Mouse (Mus musculus) bone marrow macrophage, adult 2 months (primary cell): ENCODE measurements around the gene Rbl1. TPM values are rescaled to one million over a fixed set of nuclear protein-coding genes. Genes with fewer than 3 reads are reported as not detected.

Experiments
- H3K27ac ChIP-seq: 2 replicates; pipeline ENCODE4 v1.5.1; 2012; ENCODE audit warnings: low read depth, low read length; ENCODE audit not compliant: insufficient read depth
- H3K4me1 ChIP-seq: 2 replicates; pipeline ENCODE4 v1.6.1; 2012; ENCODE audit warnings: low read length; ENCODE audit not compliant: control insufficient read depth, insufficient read depth
- H3K4me3 ChIP-seq: 2 replicates; pipeline ENCODE4 v1.5.1; 2012; ENCODE audit warnings: mild to moderate bottlenecking, low read length, moderate library complexity; ENCODE audit not compliant: insufficient read depth
- CTCF ChIP-seq: IDR thresholded peaks from 2 replicates; pipeline ENCODE4 v1.5.1; 2012; ENCODE audit warnings: low read depth, mild to moderate bottlenecking, low read length, moderate library complexity
- POLR2A ChIP-seq: IDR thresholded peaks from 2 replicates; pipeline ENCODE4 v1.6.1; 2012; ENCODE audit warnings: mild to moderate bottlenecking, low read depth, low read length, borderline replicate concordance
- polyA plus RNA-seq: library from polyadenylated mRNA; stranded (reverse); fragments of >200 nt; gene quantifications from 2 replicates; pipeline ENCODE4 v1.2.4, GENCODE M21; 2012; ENCODE audit not compliant: missing spikeins, insufficient read depth, insufficient read length

The Rbl1 gene
- polyA plus RNA-seq, 1 experiment = 26.6 TPM

DNA sequence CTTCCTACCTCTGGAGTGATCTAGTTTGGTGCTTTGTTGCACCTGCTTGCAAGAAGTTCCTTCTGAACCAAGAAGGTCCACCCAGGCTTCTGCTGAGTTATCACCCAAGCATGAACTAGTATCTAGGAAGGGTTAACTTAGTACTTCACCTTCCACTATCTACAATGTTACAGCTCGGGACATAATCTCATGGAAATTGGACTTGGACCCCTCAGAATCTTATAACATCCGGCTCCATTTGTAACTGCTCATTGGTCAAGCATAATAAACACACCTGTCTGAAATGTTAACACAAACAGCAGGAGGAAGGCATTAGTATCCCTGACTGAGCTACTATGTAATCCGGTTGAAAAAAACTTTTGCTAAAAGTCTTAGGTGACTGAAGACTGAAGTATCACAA, 77.0 kb downstream of the Rbl1 start:
- no peak for TF ChIP-seq CTCF
- TF ChIP-seq POLR2A = no peak
- Histone ChIP-seq H3K4me3 (no peak overlapping the region), H3K4me1 (peaks cover 13% of the 10 kb centered on the region), H3K27ac (no peak overlapping the region)

DNA sequence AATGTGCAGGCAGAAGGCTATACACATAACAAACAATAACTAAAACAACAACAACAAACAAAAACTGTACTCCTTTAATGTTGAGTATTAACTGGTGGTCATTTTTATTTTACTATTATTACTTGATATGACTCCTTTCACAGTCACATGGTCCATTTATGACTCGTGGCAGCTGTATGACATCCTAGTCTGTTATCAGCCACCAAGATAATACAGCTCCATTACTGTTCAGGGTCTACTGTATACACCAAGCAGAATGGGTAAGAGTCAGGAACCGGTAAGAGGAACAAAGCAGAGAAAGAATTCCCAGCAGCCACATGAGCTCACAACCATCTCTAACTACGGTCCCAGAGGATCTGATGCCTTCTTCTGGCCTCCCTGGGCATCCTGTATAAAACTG, 79.1 kb downstream of the Rbl1 start:
- H3K4me1 ChIP-seq = peaks cover 8% of the 10 kb centered on the region; the same call in 1 of the 2 replicates
- H3K4me3 ChIP-seq = no peak overlapping the region
- TF ChIP-seq POLR2A = no peak
- TF ChIP-seq CTCF = no peak
- H3K27ac ChIP-seq = no peak overlapping the region

DNA sequence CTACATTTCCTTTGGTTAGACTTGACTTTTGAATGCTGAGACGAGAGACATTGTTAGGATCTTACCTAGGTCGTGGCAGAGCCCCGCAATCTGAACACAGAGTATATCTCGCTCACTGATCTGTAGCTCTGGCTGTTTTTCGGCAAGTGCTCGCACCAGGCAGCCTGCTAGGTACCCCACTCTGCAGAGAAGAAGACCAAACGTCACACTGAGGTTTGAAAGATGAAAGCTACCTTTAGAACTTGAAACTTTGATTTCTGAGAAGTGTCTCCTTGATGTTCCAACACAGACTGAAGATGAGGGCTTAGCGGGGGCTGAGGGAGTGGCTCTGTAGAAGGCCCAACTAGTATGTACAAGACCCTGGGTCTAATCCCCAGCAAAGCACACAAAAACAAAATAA, 82.6 kb downstream of the Rbl1 start:
- Histone ChIP-seq H3K4me1 (0 out of 2 replicates have a peak, but pooled peaks cover 6% of the 10 kb centered on the region), H3K4me3 (no peak overlapping the region), H3K27ac (no peak overlapping the region)
- TF ChIP-seq CTCF = no peak
- no peak for TF ChIP-seq POLR2A

DNA sequence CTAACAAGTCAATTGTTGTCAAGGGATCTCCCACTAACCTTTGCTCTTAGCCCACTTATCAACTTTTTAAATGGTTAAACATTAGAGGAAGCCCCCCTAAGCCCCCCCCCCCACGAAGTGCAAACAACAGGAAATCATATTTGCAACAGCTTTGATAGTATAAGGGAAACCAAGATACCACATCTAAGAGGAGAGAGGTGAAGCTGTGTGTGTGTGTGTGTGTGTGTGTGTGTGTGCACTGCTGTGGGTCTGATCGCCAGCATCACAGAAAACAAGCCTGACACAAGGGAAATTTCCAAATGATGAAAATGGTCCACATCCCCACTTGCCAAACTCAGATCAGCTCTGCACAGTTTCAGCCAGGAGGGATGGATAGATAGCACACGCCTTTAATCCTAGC, 85.3 kb downstream of the Rbl1 start:
- Histone ChIP-seq H3K4me3 (no peak overlapping the region), H3K27ac (no peak overlapping the region), H3K4me1 (no peaks in the 10 kb centered on the region)
- TF ChIP-seq CTCF = no peak
- no peak for TF ChIP-seq POLR2A

DNA sequence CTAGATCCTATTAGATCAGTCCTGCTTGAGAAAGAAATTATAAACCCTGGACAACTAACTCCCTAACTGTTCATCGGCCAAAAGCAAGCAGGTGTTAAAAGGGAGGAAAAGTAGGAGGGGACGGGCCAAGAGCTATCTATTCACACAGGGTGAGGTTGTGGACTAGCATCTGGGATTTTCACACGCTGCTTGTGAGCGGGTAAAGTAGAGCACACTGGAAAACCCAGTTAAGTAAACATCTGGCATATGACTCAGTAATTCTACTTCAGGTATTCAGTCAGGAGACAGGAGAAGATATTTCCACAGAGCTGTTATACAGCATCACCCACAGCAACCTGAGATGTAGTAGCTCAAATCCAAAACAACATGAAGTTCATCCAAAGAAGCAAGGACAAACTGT, 85.8 kb downstream of the Rbl1 start:
- H3K27ac ChIP-seq = no peak overlapping the region
- H3K4me3 ChIP-seq = no peak overlapping the region
- no peaks in the 10 kb centered on the region for H3K4me1 ChIP-seq
- TF ChIP-seq POLR2A (no peak), CTCF (no peak)

DNA sequence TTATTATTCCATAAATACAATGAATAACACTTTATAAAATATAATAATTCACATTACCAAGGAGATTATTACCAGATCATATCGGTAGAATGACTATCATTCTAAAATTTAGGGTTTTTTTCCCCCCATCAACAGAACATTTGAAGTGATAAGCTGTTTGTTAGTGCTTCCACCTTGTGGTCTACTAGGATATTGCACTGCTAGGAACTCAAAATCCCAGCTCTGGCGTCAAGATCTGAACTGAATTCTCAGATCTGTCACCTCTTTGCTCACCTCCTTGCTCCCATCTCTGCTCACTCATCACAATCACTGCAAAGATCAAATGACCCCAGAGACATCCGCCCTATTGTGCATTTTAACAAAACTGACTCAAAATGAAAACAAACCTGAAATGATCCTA, 87.4 kb downstream of the Rbl1 start:
- Histone ChIP-seq H3K4me1 (no peaks in the 10 kb centered on the region), H3K4me3 (no peak overlapping the region), H3K27ac (no peak overlapping the region)
- TF ChIP-seq CTCF = no peak
- TF ChIP-seq POLR2A = no peak

DNA sequence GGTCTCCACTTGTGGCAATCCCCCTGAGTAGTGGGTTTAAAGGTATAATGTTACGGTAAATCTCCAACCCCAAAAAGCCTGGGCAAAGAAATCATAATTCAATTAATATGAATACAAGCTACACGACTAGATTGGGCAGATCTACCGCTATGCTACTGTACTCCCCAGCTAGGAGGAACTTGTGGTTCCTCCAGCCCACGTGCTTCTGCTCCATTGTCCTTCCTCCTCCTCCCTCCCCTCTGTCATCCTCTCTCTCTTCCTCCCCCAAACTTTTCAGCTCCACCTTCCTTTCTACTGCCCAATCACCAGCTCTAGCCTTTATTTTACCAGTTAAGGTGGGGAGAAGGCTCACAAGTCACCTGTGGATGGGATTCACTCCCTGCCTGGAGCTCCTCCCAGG, 96.1 kb downstream of the Rbl1 start:
- 0 out of 2 replicates have a peak overlapping the region, but pooled peaks have one; percentile 11 for H3K27ac ChIP-seq
- peaks cover 5% of the 10 kb centered on the region for H3K4me1 ChIP-seq
- TF ChIP-seq CTCF = no peak
- H3K4me3 ChIP-seq = no peak overlapping the region

DNA sequence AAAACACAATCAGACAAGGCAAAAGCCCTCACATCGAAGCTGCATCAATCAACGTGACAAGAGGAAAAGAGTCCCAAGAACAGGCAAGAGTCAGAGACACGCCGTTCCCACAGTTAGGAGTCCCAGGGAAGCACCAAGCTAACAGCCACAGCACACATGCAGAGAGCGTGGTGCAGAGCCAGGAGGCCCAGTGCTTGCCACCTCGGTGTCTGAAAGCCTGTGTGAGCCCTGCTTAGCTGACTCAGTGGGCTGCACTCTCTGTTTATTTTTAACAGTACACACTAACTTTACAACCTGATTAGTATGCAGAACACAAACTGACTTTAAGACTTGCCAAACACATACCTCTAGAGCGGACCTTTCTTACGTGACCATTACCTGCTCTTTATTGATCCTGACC, 99.9 kb downstream of the Rbl1 start:
- no peak overlapping the region for H3K27ac ChIP-seq

DNA sequence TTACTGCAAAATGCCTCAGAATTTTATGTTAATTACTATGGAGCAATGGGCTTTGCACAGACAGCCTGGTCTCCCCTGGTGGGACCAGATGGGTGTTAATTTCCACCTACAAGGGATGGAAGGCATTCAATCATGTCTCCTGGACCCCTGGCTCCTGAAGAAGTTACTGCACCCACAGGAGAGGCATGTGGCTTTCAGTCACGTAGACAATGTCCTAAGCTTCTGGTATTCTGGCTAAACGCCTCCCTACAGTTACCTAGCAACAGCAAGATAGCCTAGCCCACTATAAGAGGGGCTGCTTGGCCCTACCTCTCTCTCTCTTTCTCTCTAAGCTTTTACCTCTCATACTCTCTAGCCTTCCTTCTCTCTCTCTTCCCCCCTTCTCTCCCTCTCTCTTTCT, 102.1 kb downstream of the Rbl1 start:
- TF ChIP-seq POLR2A (no peak), CTCF (no peak)
- H3K4me1 ChIP-seq = peaks cover 13% of the 10 kb centered on the region
- no peak overlapping the region for H3K27ac ChIP-seq
- H3K4me3 ChIP-seq = no peak overlapping the region

More for the DNA sequence above, 99.9 kb downstream of the Rbl1 start:
- H3K4me3 ChIP-seq = no peak overlapping the region
- TF ChIP-seq CTCF (no peak), POLR2A (no peak)
- peaks cover 16% of the 10 kb centered on the region for H3K4me1 ChIP-seq

DNA sequence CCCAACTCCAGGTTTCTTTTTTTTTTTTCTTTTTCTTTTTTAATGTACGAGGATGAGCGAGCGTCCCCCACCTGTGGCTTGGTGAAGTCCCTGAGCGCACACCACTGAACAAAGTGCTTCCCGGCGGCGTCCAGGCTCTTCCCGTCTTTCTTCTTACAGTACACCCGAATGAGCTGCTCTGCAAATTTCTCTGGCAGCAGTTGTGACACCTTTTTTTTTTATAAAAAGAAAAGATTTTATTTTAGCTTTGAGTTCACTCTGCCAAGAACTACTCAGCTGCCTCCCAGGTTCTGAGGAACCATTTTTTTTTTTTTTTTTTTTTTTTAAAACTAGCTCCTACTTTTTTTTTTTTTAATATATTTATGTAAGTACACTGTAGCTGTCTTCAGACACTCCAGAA, 102.7 kb downstream of the Rbl1 start:
- TF ChIP-seq POLR2A (no peak), CTCF (no peak)
- Histone ChIP-seq H3K27ac (no peak overlapping the region), H3K4me3 (no peak overlapping the region), H3K4me1 (peaks cover 13% of the 10 kb centered on the region)

DNA sequence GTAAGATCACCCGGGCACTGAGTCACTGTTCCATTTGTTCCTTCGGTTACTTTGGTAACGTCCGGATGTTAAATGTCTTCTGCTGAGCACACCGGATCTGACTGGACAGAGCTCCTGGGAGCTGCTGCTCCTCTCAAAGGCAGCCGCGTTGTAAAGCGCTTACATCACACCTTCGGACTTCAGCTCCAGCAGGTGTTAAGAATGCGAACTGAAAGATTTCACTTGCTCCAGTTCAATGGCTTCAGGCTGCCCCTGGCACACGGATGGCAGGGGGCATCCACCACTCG, 104.1 kb downstream of the Rbl1 start:
- peaks cover 13% of the 10 kb centered on the region for H3K4me1 ChIP-seq

More for the DNA sequence above, 104.1 kb downstream of the Rbl1 start:
- peak overlapping the region; percentile 44 for H3K27ac ChIP-seq
- TF ChIP-seq CTCF (no peak), POLR2A (no peak)
- H3K4me3 ChIP-seq = no peak overlapping the region
